Mouse (Mus musculus) adrenal gland, adult (tissue): Measurements from ENCODE around the gene Laptm5.

ENCODE experiments used
- DNase-seq, 2 experiments: peaks; one replicate each; pipeline ENCODE4 v3.0.0; 2022 to 2023; ENCODE audit warnings: low spot score in 1 of 2; ENCODE audit not compliant: inconsistent age in 2 of 2

Gene Laptm5

GRCm38 (mm10) chr4:130918805-130919749, 6.2 kb downstream of the Laptm5 start:
- no peak for DNase-seq

- DNase-seq, result no peak
Observed at GRCm38 (mm10) chr4:130919750-130920356, 6.9 kb downstream of the Laptm5 start.

GRCm38 (mm10) chr4:130920951-130921693, 8.2 kb downstream of the Laptm5 start:
- no peak for DNase-seq

GRCm38 (mm10) chr4:130921986-130922385, 9.1 kb downstream of the Laptm5 start:
- DNase-seq, result no peak

- no peak for DNase-seq
Observed at GRCm38 (mm10) chr4:130926274-130926673, 13.3 kb downstream of the Laptm5 start.

- DNase-seq, result no peak
Observed at GRCm38 (mm10) chr4:130927821-130928220, 14.9 kb downstream of the Laptm5 start.

- no peak for DNase-seq
Observed at GRCm38 (mm10) chr4:130942644-130943043, 29.7 kb downstream of the Laptm5 start.

GRCm38 (mm10) chr4:130944112-130944511, 31.2 kb downstream of the Laptm5 start, which contains the start of gene Matn1:
Gene Matn1, plus strand, starts transcription at chr4:130944385.
- DNase-seq, result no peak

- no peak for DNase-seq
Observed at GRCm38 (mm10) chr4:130944779-130945178, 31.9 kb downstream of the Laptm5 start.

- peak in 1 of 2 experiments; percentile 71 for DNase-seq
Observed at GRCm38 (mm10) chr4:130947094-130947647, 34.2 kb downstream of the Laptm5 start.

GRCm38 (mm10) chr4:130949821-130950384, 37.0 kb downstream of the Laptm5 start:
- no peak for DNase-seq

- no peak for DNase-seq
Observed at GRCm38 (mm10) chr4:130952531-130952930, 39.6 kb downstream of the Laptm5 start.

GRCm38 (mm10) chr4:130957156-130957555, 44.2 kb downstream of the Laptm5 start:
- DNase-seq, result no peak

- DNase-seq, result no peak
Observed at GRCm38 (mm10) chr4:130958812-130959211, 45.9 kb downstream of the Laptm5 start.

GRCm38 (mm10) chr4:130959678-130960077, 46.8 kb downstream of the Laptm5 start:
- no peak for DNase-seq

GRCm38 (mm10) chr4:130960118-130960734, 47.3 kb downstream of the Laptm5 start:
- DNase-seq, result peak; percentile 72 to 95

- DNase-seq, result no peak
Observed at GRCm38 (mm10) chr4:130971278-130971677, 58.4 kb downstream of the Laptm5 start.

- peak; percentile 14 to 72 for DNase-seq
Observed at GRCm38 (mm10) chr4:130972421-130972829, 59.5 kb downstream of the Laptm5 start.

- no peak for DNase-seq
Observed at GRCm38 (mm10) chr4:130973332-130974263, 60.7 kb downstream of the Laptm5 start.
